Mouse (Mus musculus): ENCODE results near the gene Fam92b. TPM values are rescaled to one million over a fixed set of nuclear protein-coding genes. Genes with fewer than 3 reads are reported as not detected.

The Fam92b gene
- total RNA-seq, 2 experiments from 2014 or later, result 0.53 to 1.2 TPM

GRCm38 (mm10) chr8:120152636-120153035 is 24.6 kb downstream of the Fam92b start:
- DNase-seq, result peak; percentile 45 to 73

- no peak for DNase-seq
Observed at GRCm38 (mm10) chr8:120151151-120151550, 26.1 kb downstream of the Fam92b start.

- DNase-seq, result no peak
Observed at GRCm38 (mm10) chr8:120150028-120150427, 27.2 kb downstream of the Fam92b start.

DNA sequence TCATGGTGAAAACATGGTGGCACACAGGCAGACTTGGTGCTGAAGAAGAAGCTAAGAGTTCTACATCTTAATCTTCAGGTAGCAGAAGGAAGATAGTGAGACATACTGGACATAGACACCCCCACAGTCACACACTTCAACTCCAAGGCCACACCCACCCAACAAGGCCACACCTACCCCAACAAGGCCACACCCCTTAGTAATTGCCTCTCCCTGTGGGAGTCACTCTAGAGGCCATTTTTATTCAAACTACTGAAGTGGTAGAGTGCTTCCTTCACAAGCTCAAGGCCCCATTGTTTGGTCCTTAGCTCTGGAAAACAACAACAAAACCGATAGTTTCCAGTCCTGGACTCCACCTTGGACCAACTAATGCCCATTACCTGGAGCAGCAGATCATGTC is 31.2 kb downstream of the Fam92b start:
- DNase-seq, result no peak

- DNase-seq, result no peak
Observed at GRCm38 (mm10) chr8:120144652-120145301, 32.5 kb downstream of the Fam92b start.

DNA sequence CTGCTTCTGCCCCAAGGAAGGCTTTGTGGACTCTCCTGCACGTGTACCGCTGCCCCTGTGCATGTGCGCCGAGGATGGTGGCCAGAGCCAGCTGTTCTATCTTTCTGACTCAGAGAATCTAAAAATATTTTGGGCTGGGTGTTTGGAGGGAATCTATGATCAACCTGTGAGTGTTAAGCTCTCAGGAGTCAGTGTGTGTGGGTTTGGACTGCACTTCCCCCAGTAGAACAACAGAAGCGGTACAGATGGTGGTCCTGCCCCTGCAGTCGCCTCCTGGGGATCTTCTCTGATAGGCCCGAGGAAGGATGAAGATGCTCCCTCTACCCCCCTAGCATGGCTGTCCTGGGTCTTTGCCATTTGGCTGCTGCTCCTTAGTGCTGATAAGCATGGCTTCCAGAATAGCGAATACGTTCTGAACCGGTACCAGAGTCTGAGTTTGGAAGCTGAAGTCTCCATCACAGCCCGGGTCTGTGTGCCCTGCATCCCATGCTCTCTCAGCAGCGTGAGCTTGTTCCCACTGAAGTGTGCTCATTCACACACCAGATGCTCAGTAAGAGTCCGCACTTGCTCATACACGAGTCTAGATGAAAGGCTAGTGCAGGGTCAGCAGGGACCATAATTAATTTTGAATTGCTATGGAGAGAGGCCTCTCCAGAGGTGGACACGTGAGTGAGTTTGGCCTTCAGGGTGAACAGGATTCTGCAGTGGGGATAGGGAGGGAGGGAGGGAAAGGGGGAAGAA is 33.2 kb downstream of the Fam92b start:
- peak; percentile 80 to 81 for DNase-seq

- DNase-seq, result no peak
Observed at GRCm38 (mm10) chr8:120140769-120141168, 36.5 kb downstream of the Fam92b start.

DNA sequence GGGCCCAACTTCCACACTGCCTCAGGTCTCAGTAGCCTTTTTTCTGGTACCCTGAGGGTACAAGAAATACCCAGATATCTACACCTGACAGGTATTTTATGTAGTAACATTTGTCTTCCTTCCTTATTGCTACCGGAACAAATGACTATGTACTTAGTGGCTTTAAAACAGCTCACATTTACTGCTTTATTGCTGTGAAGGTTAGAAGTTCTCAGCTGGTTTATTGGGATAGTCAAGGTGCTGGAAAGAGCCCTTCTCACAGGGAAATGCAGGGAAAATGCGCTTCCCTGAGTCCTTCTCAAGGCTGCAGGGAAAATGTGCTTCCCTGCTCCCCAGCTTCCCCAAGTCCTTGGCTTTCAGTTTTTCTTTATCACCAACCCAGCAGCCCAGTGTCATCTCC is 38.3 kb downstream of the Fam92b start:
- no peak for DNase-seq

DNA sequence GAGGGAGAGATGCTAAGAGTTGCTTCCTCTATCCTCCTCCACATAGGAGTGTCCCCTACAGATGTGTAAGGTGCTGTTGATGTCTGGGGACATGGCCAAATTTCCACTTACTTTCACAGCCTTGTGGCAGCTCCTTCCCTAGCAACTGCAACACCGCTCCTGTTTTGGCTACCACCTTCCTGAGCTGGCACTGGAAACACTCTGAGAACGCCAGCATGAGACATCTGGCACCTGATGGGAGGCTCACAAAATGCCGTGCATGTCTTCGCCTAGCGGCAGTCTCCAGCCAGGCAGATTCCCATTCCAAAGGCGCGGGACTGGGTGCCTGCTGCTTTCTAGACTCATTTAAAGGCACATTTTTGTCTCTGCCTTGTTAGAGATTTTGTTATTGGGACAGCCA is 40.6 kb downstream of the Fam92b start:
- DNase-seq, result no peak

DNA sequence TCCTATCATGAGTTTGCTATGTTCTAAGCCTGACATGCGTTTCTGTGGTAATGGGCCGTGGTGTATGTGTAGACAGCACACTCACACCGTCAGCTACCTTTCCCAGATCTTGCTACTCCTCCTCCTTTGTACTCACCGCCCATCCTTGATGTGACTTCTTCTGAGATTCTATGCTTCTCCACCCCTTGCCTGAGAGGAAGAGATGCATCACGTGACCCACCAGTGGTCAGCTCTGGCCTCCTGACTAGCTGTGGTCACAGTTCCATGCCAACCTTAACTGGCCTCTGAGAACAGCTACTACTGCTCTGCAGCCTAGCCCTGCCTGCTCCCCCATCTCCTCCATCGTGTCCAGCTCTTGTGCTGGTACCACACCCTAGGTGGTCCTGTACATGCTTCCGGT is 41.6 kb downstream of the Fam92b start:
- no peak for DNase-seq

GRCm38 (mm10) chr8:120133169-120133568 is 44.1 kb downstream of the Fam92b start:
- peak; percentile 56 to 61 for DNase-seq

GRCm38 (mm10) chr8:120131158-120131557 is 46.1 kb downstream of the Fam92b start:
- DNase-seq, result no peak

DNA sequence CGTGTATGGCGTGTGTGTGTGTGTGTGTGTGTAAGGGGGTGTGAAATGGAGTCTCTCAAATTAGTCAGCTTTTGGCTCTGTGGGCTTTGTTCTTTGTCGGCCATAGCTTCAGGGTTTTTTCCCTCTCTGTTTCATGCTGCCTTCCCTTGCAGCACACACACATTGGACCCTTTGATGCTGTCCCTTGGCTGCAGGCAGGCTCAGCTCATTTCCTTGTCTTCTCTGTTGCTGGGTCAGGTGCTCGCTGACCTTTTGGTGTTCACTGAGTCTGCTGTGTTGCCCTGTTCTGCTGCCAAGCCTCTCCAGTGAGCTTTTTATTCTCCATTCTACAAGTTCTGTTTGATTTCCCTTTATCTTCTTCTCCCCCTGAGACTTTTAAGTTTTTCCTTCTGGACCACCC is 47.7 kb downstream of the Fam92b start:
- peak in 1 of 2 experiments; percentile 52 for DNase-seq

DNA sequence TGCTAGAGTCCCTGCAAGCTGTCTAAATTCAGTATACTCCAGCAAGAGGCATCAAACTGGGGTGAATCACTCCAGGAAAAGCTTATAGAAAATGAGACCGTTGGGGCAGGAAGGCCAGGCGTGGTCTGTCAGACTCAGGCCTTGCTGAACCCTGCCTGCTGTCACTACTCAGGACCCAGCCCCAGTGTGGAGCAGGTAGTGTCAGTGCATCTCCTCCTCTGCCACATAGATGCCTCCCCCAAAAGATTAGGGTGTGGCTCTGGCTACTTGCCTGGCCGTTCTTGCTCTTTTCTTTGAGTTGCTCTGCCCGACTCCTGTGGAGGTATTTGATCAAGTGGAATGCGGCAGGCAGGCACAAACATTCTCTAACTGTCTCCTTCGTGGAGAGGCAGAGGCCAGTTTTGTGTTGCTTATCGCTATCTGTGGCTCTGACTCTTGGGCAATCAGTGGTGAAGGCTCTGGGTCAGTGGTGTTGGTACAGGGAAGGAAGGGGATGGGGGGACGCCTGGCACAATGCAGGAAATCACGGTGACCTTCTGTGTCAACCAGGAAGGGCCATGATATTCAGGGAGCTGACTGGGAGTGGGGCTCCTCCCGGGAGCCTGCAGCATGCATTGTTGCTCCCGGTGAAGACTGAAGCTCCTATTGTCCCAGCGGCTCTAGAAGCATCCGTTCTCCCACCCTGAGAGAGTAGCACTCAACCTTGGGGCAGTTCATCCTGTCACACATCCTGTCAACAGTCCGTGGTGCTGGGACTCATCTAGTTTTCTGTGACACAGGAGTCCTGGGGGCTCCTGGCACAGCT is 50.7 kb downstream of the Fam92b start:
- DNase-seq, result peak; percentile 45 to 58

DNA sequence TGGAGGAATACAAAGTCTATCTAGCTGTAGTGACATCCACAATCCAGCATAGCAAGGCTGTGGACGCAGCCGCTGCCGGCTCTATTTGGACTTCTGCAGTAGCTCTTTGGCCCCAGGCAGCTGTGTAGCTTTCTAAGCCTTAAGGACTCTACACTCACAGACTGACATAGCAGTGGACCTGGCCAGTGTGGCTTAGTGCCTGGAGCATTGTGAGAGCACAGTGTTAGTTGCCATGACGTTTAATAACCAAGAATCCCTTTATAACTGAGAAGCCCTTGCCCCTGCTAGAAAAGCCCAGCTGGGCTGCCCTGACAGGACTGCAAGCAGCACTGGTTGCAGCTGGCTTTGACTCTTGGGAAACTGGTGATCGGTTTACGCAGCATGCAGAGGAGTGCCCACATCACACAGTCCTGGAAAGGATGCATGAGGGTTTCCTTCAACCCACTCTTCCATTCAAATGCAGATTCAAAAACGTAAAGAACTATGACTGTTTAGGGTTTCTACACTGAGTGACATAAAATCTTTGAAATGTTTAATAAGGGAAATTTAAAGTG is 52.4 kb downstream of the Fam92b start:
- no peak for DNase-seq

- no peak for DNase-seq
Observed at GRCm38 (mm10) chr8:120124261-120124660, 53.0 kb downstream of the Fam92b start.

GRCm38 (mm10) chr8:120120951-120121350 is 56.3 kb downstream of the Fam92b start:
- DNase-seq, result peak; percentile 75 to 78

DNA sequence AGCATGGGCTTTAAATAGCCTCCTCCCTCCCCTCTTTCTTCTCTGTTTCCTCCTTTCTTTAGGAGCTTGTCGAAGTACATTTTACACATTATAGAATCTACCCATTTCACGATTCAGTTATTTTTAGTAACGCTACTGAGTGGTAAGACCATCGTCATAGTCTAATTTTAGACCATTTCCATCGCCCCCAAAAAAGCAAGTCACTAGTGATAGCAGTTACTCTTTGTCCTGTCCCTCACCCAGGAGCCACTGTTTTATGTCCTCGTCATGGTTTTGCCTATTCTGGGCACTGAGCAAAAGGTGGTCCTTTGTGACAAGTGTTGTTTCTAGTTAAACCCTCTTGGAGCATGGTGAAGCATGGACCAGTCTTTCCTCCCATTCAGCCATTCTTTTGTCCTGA is 57.3 kb downstream of the Fam92b start:
- no peak for DNase-seq

GRCm38 (mm10) chr8:120119429-120119828 is 57.8 kb downstream of the Fam92b start:
- no peak for DNase-seq

DNA sequence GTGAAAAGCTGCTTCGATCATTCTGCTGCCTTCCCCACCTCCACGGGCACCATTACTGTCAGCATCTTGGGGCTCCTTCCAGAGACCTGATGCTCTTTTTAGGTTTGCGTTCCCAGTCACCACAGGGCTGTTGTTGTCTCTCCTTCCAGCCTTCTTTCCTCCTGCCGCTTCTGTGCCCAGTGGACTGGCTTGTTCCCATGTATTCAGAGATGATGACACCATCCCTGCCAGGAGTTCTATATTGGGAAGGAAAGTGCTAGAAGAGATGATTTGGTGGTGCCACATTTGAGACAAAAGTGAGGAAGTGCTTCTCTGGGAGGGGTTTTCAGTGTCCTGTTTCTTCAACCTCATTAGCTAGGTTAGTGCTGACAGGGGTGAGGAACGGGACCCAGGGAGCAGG is 58.4 kb downstream of the Fam92b start:
- DNase-seq, result no peak

DNA sequence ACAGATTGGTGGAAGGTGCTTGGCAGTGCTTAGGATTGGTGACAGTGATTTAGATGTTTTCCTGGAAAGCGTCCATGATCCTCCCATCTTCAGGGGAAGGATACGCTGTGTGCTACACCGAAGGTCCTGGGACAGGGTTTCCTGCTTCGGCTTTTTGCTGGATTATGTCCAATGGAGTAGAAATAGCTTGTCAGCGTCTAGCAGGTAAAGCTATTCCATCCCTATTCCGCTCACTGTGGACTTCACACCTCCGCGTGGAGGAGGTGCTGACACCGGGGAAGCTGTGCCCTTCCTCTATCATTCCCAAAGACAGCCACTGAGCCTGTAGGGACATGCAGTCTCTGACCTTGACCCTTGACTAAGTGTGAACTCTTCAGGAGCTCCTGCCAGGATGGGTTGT is 59.1 kb downstream of the Fam92b start:
- peak; percentile 66 to 70 for DNase-seq

DNA sequence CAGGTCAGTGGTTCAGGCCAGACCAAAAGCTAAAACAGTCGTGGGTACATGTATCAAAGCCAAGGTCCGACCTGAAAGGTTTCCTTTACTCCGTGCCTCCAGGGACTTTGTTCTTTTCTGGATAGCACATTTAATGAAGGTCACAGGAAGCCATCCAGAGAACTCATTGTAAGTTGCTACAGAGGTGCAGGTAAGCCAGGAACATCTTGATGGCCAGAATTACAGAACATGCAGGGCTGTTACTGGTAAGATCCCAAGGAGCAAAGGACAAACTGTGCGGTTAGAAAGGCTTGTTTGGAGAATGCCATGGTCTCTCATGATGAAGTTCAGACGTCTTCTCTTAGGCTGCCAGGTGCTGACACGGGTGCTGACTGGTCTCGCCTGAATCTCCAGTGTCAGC is 60.7 kb downstream of the Fam92b start:
- no peak for DNase-seq

Measured in adrenal gland, postnatal 36 days (tissue).